Mouse (Mus musculus) mouse trophoblast stem cell (cell line): Measurements from ENCODE around the gene Slc2a10.
"Not testable (repeated sequence)": the region's sequence is repeated elsewhere in the genome, so short reads cannot be mapped to it uniquely, and the experiment has no call there.

Experiments
- in situ Hi-C, 2 experiments: fragments of 300-500 bp; cut with MseI, MboI; formaldehyde crosslinking; loops; 2 replicates in 1 of 2; 3 replicates in 1 of 2; pipeline ENCODE4 v1.15.1; 2025

Slc2a10 gene

DNA sequence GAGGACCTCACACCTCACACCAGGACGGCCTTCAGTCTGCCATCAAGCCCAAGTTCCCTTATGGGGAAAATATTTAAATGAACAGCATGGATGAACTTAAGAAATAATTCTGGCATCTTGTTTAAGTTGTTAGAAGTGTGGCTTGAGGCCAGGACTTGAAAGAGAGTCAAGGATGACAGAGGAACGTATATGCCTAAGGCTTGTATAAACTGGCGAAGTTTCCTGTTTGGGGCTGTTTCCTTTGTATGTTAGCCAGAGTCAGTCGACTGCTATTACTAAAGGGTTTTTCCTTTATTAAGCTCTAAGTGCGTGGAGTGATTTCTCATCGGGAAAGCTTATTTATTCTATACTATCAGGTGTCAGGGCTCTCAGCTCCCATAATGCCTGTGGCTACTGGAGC is 4.8 kb upstream of the Slc2a10 start:
- in situ Hi-C loops = no loop called here

- in situ Hi-C loops = no loop called here
Observed at GRCm38 (mm10) chr2:165509686-165510085, 6.1 kb downstream of the Slc2a10 start.

DNA sequence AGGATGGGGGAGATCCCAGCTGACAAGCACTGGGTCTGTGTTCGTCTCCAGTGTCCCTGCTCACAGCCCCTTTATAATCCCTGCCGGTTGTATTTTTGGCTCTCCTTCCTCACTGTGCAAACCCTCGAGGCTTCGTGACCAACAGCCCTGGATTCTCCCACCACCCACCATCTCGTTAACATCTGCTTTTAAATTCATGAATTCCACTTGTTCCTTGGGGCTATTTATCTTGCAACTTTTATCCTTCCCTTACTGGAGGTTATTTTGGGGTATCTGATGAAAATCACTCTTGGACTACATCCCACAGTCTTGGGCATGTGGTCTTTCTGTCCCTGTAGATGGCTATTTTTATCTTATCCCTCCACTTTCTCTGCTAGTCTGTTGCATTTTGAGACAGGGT is 6.9 kb downstream of the Slc2a10 start:
- in situ Hi-C loops = no loop called here

GRCm38 (mm10) chr2:165510914-165511458 is 7.4 kb downstream of the Slc2a10 start:
- in situ Hi-C loops = not testable (repeated sequence)

GRCm38 (mm10) chr2:165511530-165511929 is 7.9 kb downstream of the Slc2a10 start:
- in situ Hi-C loops = not testable (repeated sequence)

DNA sequence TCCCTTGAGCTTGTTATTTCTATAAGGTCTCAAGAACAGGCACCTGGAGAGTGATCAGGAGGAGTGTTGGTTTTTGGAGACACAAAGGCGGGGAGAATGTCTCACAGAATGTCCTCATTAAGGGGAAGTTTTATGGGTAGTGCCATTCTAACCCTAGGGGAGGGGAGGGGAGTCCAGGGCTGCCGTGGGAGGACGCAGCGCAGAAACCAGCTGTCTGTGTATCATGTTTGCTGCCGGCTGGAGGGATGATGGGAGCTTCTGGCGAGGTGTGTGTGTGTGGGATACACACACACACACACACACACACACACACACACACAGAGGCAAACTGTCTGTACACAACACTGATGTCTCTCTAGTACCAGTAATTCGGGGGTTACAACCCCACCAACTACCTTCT is 8.8 kb downstream of the Slc2a10 start:
- in situ Hi-C loops = no loop called here

DNA sequence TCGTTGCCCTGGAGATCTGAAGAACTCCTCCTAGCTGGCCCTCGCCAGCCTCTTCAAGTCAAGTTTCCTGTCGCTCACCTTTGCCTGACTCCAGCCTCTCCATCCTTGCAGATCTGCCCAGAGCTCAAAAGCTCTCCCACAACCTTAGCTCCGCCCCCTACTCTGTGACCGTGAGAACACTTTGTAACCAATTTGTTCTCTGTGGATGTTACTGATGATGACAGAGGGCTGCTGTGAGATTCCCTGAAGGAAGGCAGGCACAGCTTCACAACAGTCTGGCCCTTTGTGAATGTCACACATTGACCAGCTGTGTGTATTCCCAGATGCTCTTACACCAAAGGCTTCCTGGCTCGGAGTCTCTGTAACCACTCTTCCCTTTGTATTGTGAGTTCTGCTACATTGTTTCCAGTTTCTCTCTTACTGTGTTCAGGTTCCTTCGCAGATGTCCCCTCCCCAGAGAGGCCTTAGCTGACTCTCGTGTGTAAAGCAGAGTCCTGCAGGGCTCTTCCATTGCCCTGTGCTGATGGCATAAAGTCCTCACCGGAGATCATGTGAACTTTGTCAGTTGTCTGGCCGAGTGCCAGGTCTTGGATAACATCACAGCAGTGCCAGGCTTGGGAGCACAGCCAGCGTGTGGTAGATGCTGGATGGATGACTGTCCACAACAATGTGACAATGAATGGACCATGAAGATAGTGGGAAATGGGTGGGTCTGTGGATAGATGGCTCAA is 9.4 kb downstream of the Slc2a10 start:
- in situ Hi-C loops = no loop called here

GRCm38 (mm10) chr2:165515178-165515728 is 11.7 kb downstream of the Slc2a10 start:
- in situ Hi-C loops = no loop called here

GRCm38 (mm10) chr2:165525609-165526008 is 22.0 kb downstream of the Slc2a10 start:
- in situ Hi-C loops = loop anchor here in 1 of 2 experiments (5.0 to 10.0 kb wide), 2 partner anchors 57 to 219 kb away; no protein-coding TSS in a partner anchor

DNA sequence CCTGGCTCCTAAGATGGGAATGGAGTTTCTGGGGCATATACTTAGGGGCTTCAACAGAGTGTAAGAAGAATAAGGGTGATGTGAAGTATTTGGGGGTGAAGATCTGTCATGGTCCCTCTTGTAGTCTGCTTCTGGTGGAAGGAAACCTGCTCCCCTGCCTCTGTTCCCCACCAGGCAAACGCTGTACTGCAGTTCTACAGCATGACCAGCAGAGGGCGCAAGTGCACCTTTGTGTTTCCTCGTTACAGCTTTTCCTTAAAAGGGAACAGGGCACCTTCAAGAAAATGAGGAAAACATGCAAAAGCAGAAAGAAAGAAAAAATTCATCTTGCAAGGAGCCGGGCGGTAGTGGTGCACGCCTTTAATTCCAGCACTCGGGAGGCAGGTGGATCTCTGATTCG is 25.5 kb downstream of the Slc2a10 start:
- in situ Hi-C loops = loop anchor here in 1 of 2 experiments (5.0 to 10.0 kb wide), 2 partner anchors 53 to 216 kb away; no protein-coding TSS in a partner anchor

- in situ Hi-C loops = loop anchor here in 1 of 2 experiments (10.0 kb wide), 1 partner anchor 221 kb away; no protein-coding TSS in a partner anchor
Observed at GRCm38 (mm10) chr2:165533789-165534188, 30.2 kb downstream of the Slc2a10 start.

DNA sequence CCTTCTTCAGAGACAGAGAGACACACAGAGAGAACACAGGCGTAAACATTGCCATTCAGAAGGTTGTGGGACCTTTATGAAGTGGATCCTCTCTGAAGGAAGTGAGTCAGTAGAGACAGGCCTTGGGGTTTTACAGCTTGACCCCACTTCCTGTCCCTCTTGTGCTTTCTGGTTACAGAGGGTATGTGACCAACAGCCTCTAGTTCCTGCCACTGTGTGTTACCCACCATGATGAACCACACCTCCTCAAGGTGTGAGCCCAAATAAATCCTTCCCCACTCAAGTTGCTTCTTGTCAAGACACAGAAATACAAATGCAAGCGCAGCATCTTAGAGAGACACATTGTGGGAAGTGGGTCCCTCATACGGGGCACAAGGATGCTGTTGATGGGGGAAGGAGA is 37.4 kb downstream of the Slc2a10 start:
- in situ Hi-C loops = no loop called here

DNA sequence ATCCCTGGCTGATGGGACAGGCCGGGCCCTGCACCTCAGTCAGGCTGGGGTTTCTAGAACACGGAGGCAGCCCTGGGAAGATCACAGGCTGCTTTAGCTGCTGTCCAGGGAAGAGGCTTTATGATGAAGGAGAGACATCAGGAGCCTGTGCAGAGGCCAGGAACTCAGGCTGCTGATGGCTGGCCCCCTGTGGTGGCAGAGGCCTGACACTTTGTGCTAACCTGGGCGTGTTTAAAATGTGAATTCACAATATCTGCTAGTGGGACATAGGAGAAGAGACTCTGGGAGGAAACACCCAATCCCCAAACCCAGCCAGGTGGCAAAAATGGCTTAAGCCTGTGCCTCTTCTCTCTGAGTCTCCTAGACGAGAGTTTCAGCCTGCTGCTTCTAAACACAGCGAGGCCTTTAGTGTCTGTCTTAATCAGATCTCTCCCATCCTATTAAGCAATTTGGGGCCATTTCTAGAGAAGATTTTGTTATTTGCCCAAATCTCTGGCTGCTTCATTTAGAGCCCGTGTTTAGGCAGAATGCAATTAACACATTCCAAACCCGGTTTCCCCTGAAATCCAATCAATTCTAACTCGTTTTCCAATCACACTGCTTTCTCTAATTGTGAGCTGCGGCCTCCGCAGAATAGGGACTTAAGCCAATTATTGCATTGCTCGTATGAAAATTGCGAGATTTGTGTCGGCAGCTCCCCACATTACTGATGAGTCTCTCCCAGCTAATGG is 39.5 kb downstream of the Slc2a10 start:
- in situ Hi-C loops = no loop called here

GRCm38 (mm10) chr2:165543670-165544016 is 40.1 kb downstream of the Slc2a10 start:
- in situ Hi-C loops = no loop called here

- in situ Hi-C loops = no loop called here
Observed at GRCm38 (mm10) chr2:165545687-165546086, 42.1 kb downstream of the Slc2a10 start.

DNA sequence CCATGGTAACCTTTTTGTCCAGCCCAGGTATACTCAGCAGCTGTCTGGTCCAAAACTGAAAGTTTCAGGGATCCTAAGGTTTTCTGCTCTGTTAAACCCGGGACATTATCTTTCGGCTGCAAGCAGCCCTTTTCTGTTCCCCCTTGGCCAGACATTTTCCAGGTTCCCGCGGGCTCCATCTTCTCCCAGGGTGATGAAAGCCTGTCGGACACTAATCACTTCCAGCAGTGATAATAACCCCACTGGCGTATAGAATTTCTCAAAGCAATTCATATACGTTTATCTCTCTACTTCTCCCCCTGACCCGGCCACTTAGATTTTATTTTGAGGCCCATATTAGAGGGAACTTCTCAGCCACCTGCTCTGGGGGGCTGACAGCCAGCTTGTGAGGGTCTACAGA is 42.8 kb downstream of the Slc2a10 start:
- in situ Hi-C loops = no loop called here

GRCm38 (mm10) chr2:165547410-165547809 is 43.8 kb downstream of the Slc2a10 start:
- in situ Hi-C loops = no loop called here

DNA sequence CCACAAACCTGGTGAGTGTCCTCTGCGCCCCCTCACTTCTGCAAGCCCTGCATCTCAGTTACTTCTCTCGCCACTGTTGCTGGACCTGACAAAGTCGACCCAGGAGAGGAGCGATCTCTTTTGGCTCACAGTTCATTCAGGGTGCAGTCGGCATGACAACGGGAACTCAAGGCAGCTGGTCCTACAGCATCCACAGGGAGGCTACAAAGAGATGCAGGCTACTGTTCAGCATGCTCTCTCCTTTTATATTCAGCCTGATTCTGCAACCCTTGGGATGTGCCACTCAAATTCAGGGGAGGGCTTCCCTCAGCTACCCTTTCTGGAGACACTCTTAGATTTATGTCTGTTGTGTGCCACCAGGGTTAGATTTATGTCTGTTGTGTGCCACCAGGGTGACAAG is 45.0 kb downstream of the Slc2a10 start:
- in situ Hi-C loops = no loop called here

GRCm38 (mm10) chr2:165550410-165550809 is 46.8 kb downstream of the Slc2a10 start:
- in situ Hi-C loops = not testable (repeated sequence)

- in situ Hi-C loops = no loop called here
Observed at GRCm38 (mm10) chr2:165554066-165554465, 50.5 kb downstream of the Slc2a10 start.

DNA sequence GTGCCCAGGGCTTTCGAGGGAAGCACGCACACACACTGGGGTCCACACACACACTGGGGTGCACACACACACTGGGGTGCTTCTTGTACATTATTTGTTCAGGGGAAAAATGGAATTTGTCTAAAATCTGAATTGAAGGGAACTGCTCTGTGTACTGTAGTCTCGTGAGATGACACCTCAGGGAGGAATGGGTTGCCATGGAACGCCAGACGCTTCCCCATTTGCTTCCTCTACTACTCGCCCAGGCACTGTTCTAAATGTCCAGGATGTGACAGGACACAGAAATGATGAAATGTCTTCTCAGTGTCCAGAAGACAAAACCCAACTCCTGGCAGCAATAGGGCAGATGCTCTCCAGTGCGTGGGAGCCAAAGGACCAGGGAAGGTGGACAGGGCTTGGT is 53.7 kb downstream of the Slc2a10 start:
- in situ Hi-C loops = no loop called here

DNA sequence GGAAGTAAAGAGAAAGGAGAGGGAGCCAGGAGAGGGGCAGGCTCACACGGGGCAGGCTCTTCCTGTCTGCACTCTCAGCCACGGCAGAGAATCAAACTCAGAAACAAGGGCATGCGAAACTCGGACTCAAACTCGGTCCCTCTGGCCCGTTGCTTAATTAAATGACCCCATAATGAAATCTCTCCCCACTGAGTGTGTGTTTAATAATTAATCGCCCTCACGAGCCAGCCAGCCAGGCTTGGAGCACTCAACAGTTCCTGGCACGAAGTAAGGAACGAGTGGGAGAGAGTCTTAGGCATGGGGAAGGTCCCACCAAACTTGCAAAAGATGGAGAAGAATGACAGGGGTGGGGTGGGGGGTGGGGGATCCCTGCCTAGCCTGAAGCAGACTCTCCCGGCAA is 55.3 kb downstream of the Slc2a10 start:
- in situ Hi-C loops = no loop called here
